Mouse (Mus musculus): ENCODE measurements around the gene Commd3.

DNA sequence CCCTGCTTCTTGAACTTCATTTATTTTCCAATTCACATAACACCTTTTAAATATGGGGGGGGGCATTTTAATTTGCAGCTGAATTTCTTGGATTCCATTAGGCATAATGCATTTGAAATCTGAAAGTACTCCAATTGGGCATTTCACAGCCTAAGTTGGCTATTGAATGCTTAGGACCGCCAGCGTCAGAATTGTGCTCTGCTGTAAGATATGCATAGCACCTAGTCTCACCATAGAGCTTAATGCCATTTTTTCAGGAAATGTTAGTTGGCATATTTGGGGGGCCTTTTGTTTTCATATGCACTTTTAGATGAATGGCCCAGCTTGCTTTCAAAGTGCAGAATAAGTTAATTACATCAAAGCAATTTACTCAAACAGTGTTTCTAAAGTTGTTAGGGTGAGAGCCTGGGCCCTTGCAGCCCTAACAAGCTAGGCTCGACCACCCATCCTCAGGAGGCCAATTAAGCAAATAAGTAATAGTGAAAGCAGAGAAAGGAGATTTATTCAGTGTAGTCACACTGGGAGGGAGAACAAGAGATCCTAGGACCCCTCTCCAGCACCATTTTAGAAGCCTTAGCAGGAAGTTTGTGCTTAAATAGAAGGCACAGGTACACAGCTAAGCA is 50.1 kb downstream of the Commd3 start:
- no peak for TF ChIP-seq CTCF (IDR thresholded peaks at IDR 0.05; ENCODE audit: borderline replicate concordance, insufficient read depth, low read length)
- TF ChIP-seq POLR2A (IDR thresholded peaks at IDR 0.05; ENCODE audit: low read depth, low read length) = no peak
